Mouse (Mus musculus) layer of hippocampus, adult 8-10 months (tissue): ENCODE measurements at regions not wholly inside any gene's neighbourhood (a gene's known extent, or its start where the extent isn't known, plus 50 kb on each side); places are given as distances from the start of the nearest gene placed in this dataset.

Experiments
- DNase-seq, 2 experiments: peaks; one replicate each; pipeline ENCODE4 v3.0.0; 2022; ENCODE audit warnings: low spot score in 2 of 2

- peak in 1 of 2 experiments; percentile 36 for DNase-seq
Measured at GRCm38 (mm10) chr9:13905086-13905669, 77.7 kb downstream of the Fam76b start.

GRCm38 (mm10) chr9:13906736-13907135 is 79.2 kb downstream of the Fam76b start:
- no peak for DNase-seq

DNA sequence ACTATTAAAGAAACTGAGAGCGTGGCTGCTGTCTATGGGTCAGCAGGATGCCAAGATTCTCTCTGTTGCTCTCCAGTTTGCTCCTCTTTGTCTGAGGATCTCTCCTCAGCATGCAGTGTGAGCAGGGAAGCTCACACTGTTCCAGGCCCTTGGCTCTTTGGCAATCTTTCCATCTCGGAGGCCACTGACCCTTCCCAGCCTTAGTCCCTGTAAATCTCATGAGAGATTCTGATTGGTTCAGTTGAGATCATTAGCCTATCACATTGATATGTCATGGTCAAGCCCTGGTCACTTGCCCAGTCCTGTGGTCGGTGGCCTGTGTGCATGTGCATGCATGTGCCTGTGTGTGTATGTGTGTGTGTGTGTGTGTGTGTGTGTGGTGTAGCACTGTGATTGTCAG is 82.1 kb downstream of the Fam76b start:
- no peak for DNase-seq

DNA sequence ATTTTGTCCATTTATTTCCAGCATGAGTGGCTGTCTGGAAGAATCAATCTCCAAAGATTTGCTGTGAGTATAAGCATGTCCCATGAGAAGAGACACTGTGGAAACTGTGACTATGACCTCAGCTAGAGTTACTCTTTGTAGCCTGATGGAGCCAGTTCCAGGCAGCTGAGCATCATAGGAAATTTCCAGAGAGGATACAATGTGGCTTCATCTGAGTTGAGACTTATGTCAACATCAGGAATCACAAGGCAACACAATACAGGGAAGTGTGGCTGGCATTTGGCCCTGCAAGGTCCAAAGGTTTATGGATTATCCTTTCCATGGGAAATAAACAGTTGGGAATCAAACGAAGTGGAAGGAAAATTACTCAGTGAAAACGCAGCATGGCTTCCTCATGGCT is 82.6 kb downstream of the Fam76b start:
- no peak for DNase-seq

DNA sequence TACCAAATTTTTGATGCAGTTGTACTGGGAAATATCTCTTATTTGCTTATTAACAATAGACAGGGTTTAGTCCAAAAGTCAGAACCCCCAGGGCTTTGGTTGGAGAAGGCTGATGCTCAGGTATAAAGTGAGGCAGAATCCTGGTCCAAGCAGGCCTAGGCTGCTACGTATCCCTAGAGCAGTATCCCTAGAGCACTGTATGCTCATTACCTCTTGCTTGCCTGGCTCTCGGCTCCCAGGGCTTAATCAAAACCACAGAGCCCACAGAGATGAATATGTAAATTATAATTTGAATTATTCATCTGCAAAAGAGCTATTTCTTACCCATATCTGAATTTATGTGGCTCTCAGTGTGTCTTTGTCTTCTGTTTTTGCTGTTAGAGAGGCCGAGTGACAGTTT is 85.9 kb downstream of the Fam76b start:
- DNase-seq, result no peak

DNA sequence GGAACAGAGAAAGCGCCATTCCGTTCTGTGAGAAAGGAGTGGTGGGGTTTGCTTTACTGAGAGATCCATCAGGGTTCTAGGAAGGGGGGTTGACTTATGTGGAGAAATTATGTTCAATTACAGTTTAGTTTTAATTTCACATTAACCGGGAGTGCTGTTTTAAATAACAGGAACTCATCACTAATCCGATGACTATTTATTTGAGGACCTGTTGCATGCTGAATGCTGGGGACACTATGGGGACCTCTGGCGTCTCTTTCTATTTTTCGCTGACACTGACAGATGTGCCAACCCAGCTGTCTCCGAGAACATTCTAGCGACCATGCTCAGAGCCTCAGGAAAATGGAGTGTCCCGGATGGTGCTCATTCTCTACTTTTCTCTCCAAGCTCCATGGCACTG is 86.6 kb downstream of the Fam76b start:
- DNase-seq, result no peak

- DNase-seq, result no peak
Measured at GRCm38 (mm10) chr9:13914847-13915246, 87.3 kb downstream of the Fam76b start.

DNA sequence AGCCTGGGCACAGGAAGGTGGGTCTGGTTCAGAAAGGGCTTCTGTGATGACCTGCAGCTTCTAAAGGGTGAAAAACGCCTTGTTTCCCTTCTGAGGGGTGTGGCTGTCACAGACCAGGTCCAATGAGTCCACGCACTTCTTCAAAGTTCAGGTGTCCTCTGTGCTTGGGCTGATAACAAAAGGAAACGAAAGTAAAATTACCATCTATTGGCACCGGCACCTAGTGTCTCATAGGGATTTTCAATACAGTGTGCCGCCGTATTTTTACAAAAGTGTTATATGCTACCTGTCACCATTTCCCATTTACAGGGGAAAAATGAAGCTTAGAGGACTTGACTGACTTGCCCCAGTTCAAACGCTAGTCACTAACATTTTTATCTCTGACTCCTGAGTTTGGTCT is 89.3 kb downstream of the Fam76b start:
- DNase-seq, result no peak

DNA sequence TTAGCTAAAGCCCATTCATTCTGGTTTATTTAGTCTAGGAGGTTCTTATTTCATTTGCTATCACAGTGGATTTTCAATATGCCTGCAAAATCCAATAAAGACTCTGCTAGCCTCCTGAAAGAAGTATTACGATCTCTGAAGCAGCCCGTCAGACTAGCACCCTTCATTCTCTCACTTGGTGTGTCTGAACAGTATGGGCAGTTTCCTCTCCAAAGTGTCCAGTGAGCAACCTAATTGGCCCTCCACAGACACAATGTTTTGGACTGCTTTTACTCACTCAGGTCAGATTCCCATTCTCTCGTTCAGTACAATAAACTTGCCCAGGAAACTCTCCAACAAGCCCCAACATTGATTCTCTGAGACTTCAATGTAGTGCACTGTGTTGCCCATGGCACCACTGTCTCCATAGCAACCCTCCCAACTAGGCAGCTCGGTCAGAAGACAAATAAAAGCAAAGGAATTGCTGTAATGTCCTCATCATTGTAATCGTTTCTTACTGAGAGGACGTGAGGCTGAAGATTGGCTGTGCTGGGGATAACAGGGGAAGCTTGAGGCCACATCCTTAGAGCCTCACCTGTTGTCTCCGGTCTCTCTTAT is 91.2 kb downstream of the Fam76b start:
- DNase-seq, result peak in 1 of 2 experiments; percentile 52

- no peak for DNase-seq
Measured at GRCm38 (mm10) chr9:13919739-13920410, 92.4 kb downstream of the Fam76b start.

GRCm38 (mm10) chr9:13920623-13921022 is 93.1 kb downstream of the Fam76b start:
- no peak for DNase-seq

- no peak for DNase-seq
Measured at GRCm38 (mm10) chr9:13932001-13932508, 104.5 kb downstream of the Fam76b start.

- no peak for DNase-seq
Measured at GRCm38 (mm10) chr9:13933404-13933803, 105.9 kb downstream of the Fam76b start.

- no peak for DNase-seq
Measured at GRCm38 (mm10) chr9:13937301-13937700, 109.8 kb downstream of the Fam76b start.

DNA sequence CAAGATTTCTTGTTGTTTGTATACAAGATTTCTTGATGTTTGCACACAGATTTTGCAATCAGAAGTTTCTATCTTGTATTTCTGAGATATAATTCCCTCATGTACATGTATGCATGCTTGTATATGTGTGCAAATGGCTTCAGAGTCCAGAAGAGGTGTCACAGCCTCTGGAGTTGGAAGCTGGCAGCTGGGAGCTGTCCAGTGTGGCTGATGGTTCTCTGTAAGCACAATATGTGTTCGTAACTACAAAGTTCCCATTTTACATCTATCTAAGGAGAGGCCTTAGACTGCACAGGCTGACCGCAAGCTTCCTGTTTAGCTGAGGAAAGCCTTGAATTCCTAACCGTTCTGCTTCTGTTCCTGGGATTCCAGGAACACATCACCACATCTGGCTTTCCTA is 119.0 kb downstream of the Fam76b start:
- DNase-seq, result no peak

GRCm38 (mm10) chr9:13952157-13952556 is 124.6 kb downstream of the Fam76b start:
- no peak for DNase-seq

DNA sequence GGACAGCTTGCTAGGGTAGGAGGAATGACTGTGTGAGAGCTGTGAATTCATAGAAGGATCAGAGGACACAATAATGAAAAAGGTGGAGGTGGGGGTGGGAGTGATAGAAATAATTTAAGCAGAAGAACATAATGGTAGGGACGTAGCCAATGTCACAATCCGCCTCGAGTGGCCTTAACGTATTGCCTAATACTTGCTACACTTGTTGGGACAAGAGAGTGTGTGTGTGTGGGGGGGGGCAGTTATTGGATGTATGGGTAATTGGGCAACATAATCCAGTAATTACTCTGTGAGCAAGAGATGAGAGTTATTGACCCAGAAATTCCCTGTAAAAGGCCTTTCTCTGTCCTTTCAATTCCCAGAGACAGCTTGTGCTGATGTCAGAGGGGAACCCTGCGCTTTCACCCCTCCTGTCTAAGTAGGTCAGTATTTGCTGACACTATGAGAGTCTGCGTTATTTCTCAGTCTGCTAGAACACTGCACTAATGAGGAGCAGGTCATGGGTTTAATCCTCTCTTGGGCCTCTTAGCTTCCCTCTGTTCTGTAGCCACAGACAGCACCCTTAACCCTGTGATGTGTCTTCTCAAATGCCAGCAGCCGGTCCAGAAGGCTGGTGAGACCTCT is 135.7 kb downstream of the Fam76b start:
- DNase-seq, result no peak

GRCm38 (mm10) chr9:13963796-13964195 is 136.3 kb downstream of the Fam76b start:
- DNase-seq, result no peak

DNA sequence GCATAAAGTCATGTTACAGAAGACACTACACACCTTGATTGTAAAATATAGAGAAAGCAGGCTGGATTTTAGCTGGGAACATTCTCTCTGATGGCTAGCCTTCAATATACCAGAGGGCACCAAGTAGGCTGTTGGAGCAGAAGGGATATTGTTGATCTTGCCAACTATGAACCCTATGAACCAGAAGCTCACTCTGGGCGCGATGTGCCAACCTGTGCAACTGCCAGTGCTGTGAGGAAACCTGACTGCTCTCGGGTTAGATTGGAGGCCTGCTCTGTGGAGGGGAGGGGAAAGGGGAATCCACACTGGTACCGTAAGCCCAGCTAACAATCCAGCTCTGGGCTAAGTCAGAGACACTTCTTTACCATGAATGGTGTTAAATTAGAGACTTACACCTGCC is 136.7 kb downstream of the Fam76b start:
- DNase-seq, result no peak

GRCm38 (mm10) chr9:13966212-13966611 is 138.7 kb downstream of the Fam76b start:
- DNase-seq, result no peak

GRCm38 (mm10) chr9:13969262-13969661 is 141.7 kb downstream of the Fam76b start:
- DNase-seq, result peak; percentile 22 to 26

GRCm38 (mm10) chr9:13973600-13973999 is 146.1 kb downstream of the Fam76b start:
- no peak for DNase-seq
